Mouse (Mus musculus) thymus, adult 2 months (tissue): ENCODE measurements around the gene Zfp592.

ENCODE experiments used
- CTCF ChIP-seq: fragments of 200-500 bp; IDR thresholded peaks from 2 replicates; pipeline ENCODE4 v1.5.1; 2012; ENCODE audit warnings: mild to moderate bottlenecking, control low read depth, low read length, moderate library complexity, borderline replicate concordance; ENCODE audit not compliant: control insufficient read depth, poor library complexity, insufficient read depth; ENCODE audit errors: extremely low read depth
- POLR2A ChIP-seq: fragments of 200-500 bp; IDR thresholded peaks from 2 replicates; pipeline ENCODE4 v1.6.1; 2012; ENCODE audit warnings: mild to moderate bottlenecking, low read length, control low read depth, moderate library complexity; ENCODE audit not compliant: control insufficient read depth, poor library complexity, insufficient read depth; ENCODE audit errors: extremely low read depth

- TF ChIP-seq POLR2A (no peak), CTCF (no peak)
These were observed 14.8 kb downstream of the Zfp592 start for GRCm38 (mm10) chr7:81008285-81008684.
